Mouse (Mus musculus) olfactory bulb, adult 2 months (tissue): ENCODE results near the gene Zfp180.

Experiments used
- CTCF ChIP-seq: fragments of 200-500 bp; IDR thresholded peaks from 2 replicates; pipeline ENCODE4 v1.5.1; 2012; ENCODE audit warnings: low read depth, mild to moderate bottlenecking, low read length, moderate library complexity; ENCODE audit not compliant: insufficient read depth
- POLR2A ChIP-seq: fragments of 200-500 bp; IDR thresholded peaks from 2 replicates; pipeline ENCODE4 v1.6.1; 2012; ENCODE audit warnings: mild to moderate bottlenecking, low read depth, low read length, moderate library complexity; ENCODE audit not compliant: insufficient read depth

- TF ChIP-seq POLR2A (no peak), CTCF (no peak)
Measured at GRCm38 (mm10) chr7:24086871-24087270, 5.1 kb downstream of the Zfp180 start.
